Mouse (Mus musculus): ENCODE measurements around the gene Ccr1. TPM values are rescaled to one million over a fixed set of nuclear protein-coding genes. Genes with fewer than 3 reads are reported as not detected.
"Not testable (repeated sequence)": the region's sequence is repeated elsewhere in the genome, so short reads cannot be mapped to it uniquely, and the experiment has no call there.

The Ccr1 gene
- polyA plus RNA-seq, 1 experiment from 2014 or later, result 2.2 TPM

GRCm38 (mm10) chr9:123931761-123932700, 36.5 kb downstream of the Ccr1 start:
- 71% methylated on average over 6 of the region's 6 CpGs for WGBS
- Histone ChIP-seq H3K27ac (no peak overlapping the region), H3K9ac (no peak overlapping the region), H3K4me1 (peaks cover 11% of the 10 kb centered on the region), H3K36me3 (no peaks in the 10 kb centered on the region), H3K4me3 (no peak overlapping the region), H3K27me3 (no peaks in the 10 kb centered on the region), H3K4me2 (replicated peaks) (no peak overlapping the region), H3K9me3 (no peaks in the 10 kb centered on the region)
- no peak for ATAC-seq (ENCODE audit: low FRiP score, low read depth)

- Histone ChIP-seq H3K9me3 (0 out of 2 replicates have a peak, but pooled peaks cover 2% of the 10 kb centered on the region), H3K4me3 (no peak overlapping the region), H3K36me3 (no peaks in the 10 kb centered on the region), H3K27me3 (no peaks in the 10 kb centered on the region), H3K4me1 (peaks cover 11% of the 10 kb centered on the region), H3K9ac (no peak overlapping the region), H3K4me2 (replicated peaks) (no peak overlapping the region), H3K27ac (no peak overlapping the region)
- no peak for ATAC-seq (ENCODE audit: low FRiP score, low read depth)
- 91% methylated on average over 3 of the region's 3 CpGs for WGBS
Observed at GRCm38 (mm10) chr9:123930926-123931325, 37.6 kb downstream of the Ccr1 start.

- WGBS, result 81% methylated on average over 3 of the region's 3 CpGs
- Histone ChIP-seq H3K9me3 (0 out of 2 replicates have a peak, but pooled peaks cover 3% of the 10 kb centered on the region), H3K36me3 (no peaks in the 10 kb centered on the region), H3K4me2 (replicated peaks) (no peak overlapping the region), H3K27me3 (no peaks in the 10 kb centered on the region), H3K9ac (no peak overlapping the region), H3K4me3 (no peak overlapping the region), H3K4me1 (peaks cover 15% of the 10 kb centered on the region), H3K27ac (no peak overlapping the region)
- no peak for ATAC-seq (ENCODE audit: low FRiP score, low read depth)
Observed at GRCm38 (mm10) chr9:123930476-123930875, 38.0 kb downstream of the Ccr1 start.

GRCm38 (mm10) chr9:123929936-123930335, 38.6 kb downstream of the Ccr1 start:
- H3K4me1 ChIP-seq, result peaks cover 15% of the 10 kb centered on the region
- no peaks in the 10 kb centered on the region for H3K36me3 ChIP-seq
- no peak overlapping the region for H3K4me2 ChIP-seq (replicated peaks)
- no peaks in the 10 kb centered on the region for H3K27me3 ChIP-seq
- 0 out of 2 replicates have a peak, but pooled peaks cover 3% of the 10 kb centered on the region for H3K9me3 ChIP-seq
- H3K27ac ChIP-seq, result no peak overlapping the region
- WGBS, result 83% methylated on average over 4 of the region's 4 CpGs
- no peak overlapping the region for H3K4me3 ChIP-seq
- ATAC-seq (ENCODE audit: low FRiP score, low read depth), result no peak
- no peak overlapping the region for H3K9ac ChIP-seq

- Histone ChIP-seq H3K4me2 (replicated peaks) (no peak overlapping the region), H3K9me3 (0 out of 2 replicates have a peak, but pooled peaks cover 3% of the 10 kb centered on the region), H3K27me3 (peaks cover 8% of the 10 kb centered on the region), H3K4me3 (no peak overlapping the region), H3K27ac (no peak overlapping the region), H3K9ac (no peak overlapping the region), H3K36me3 (no peaks in the 10 kb centered on the region), H3K4me1 (peaks cover 15% of the 10 kb centered on the region)
- no peak for ATAC-seq (ENCODE audit: low FRiP score, low read depth)
- 51% methylated on average over 8 of the region's 8 CpGs for WGBS
Observed at GRCm38 (mm10) chr9:123928759-123929246, 39.7 kb downstream of the Ccr1 start.

- H3K4me2 ChIP-seq (replicated peaks), result 0 out of 2 replicates have a peak overlapping the region, but pooled peaks have one; percentile 14
- WGBS, result 47% methylated on average over 12 of the region's 12 CpGs
- no peak for ATAC-seq (ENCODE audit: low FRiP score, low read depth)
Observed at GRCm38 (mm10) chr9:123928118-123928758, 40.3 kb downstream of the Ccr1 start.

GRCm38 (mm10) chr9:123927281-123927960, 41.1 kb downstream of the Ccr1 start:
- 0 out of 2 replicates have a peak overlapping the region, but pooled peaks have one; percentile 1 for H3K4me2 ChIP-seq (replicated peaks)
- no peaks in the 10 kb centered on the region for H3K36me3 ChIP-seq
- peaks cover 17% of the 10 kb centered on the region for H3K27me3 ChIP-seq
- no peak overlapping the region for H3K4me3 ChIP-seq
- 0 out of 2 replicates have a peak, but pooled peaks cover 3% of the 10 kb centered on the region for H3K9me3 ChIP-seq
- 41% methylated on average over 16 of the region's 16 CpGs for WGBS
- ATAC-seq (ENCODE audit: low FRiP score, low read depth), result no peak
- no peak overlapping the region for H3K27ac ChIP-seq
- H3K9ac ChIP-seq, result no peak overlapping the region
- H3K4me1 ChIP-seq, result peaks cover 15% of the 10 kb centered on the region

More at GRCm38 (mm10) chr9:123928118-123928758, 40.3 kb downstream of the Ccr1 start:
- Histone ChIP-seq H3K27me3 (peaks cover 13% of the 10 kb centered on the region), H3K9ac (no peak overlapping the region), H3K4me3 (no peak overlapping the region), H3K4me1 (peaks cover 15% of the 10 kb centered on the region), H3K27ac (no peak overlapping the region), H3K36me3 (no peaks in the 10 kb centered on the region), H3K9me3 (0 out of 2 replicates have a peak, but pooled peaks cover 3% of the 10 kb centered on the region)

GRCm38 (mm10) chr9:123926041-123926440, 42.5 kb downstream of the Ccr1 start:
- H3K36me3 ChIP-seq; H3K9me3 ChIP-seq; H3K27ac ChIP-seq; ATAC-seq (ENCODE audit: low FRiP score, low read depth): not testable (repeated sequence)
- Histone ChIP-seq H3K27me3 (peaks cover 17% of the 10 kb centered on the region), H3K4me1 (peaks cover 15% of the 10 kb centered on the region), H3K4me2 (replicated peaks) (peak overlapping the region; percentile 78), H3K4me3 (peak overlapping the region; percentile 58), H3K9ac (peak overlapping the region; percentile 57; the same call in 1 of the 2 replicates)
- WGBS, result 6% methylated on average over 5 of the region's 5 CpGs

GRCm38 (mm10) chr9:123925101-123925946, 43.2 kb downstream of the Ccr1 start:
- peak overlapping the region; percentile 71 for H3K9ac ChIP-seq
- WGBS, result 6% methylated on average over 41 of the region's 44 CpGs
- peak overlapping the region; percentile 63 for H3K27ac ChIP-seq

GRCm38 (mm10) chr9:123924589-123925066, 43.9 kb downstream of the Ccr1 start:
- 0 out of 2 replicates have a peak, but pooled peaks cover 3% of the 10 kb centered on the region for H3K9me3 ChIP-seq
- peak; percentile 86 for ATAC-seq (ENCODE audit: low FRiP score, low read depth)
- H3K27ac ChIP-seq, result peak overlapping the region; percentile 63
- H3K9ac ChIP-seq, result peak overlapping the region; percentile 71
- H3K4me2 ChIP-seq (replicated peaks), result peak overlapping the region; percentile 78
- H3K4me3 ChIP-seq, result peak overlapping the region; percentile 58
- H3K4me1 ChIP-seq, result peaks cover 15% of the 10 kb centered on the region
- no peaks in the 10 kb centered on the region for H3K36me3 ChIP-seq
- peaks cover 17% of the 10 kb centered on the region for H3K27me3 ChIP-seq
- under 1% methylated on average over 41 of the region's 49 CpGs for WGBS

More at GRCm38 (mm10) chr9:123925101-123925946, 43.2 kb downstream of the Ccr1 start:
- H3K36me3 ChIP-seq, result no peaks in the 10 kb centered on the region
- H3K4me3 ChIP-seq, result peak overlapping the region; percentile 58
- H3K4me1 ChIP-seq, result peaks cover 15% of the 10 kb centered on the region
- peaks cover 17% of the 10 kb centered on the region for H3K27me3 ChIP-seq
- H3K4me2 ChIP-seq (replicated peaks), result peak overlapping the region; percentile 78
- ATAC-seq (ENCODE audit: low FRiP score, low read depth), result peak; percentile 88
- 0 out of 2 replicates have a peak, but pooled peaks cover 3% of the 10 kb centered on the region for H3K9me3 ChIP-seq

Measured in limb, embryonic 13.5 days (tissue).